Mouse (Mus musculus) heart, embryonic 15.5 days (tissue): ENCODE measurements around the gene Clmp. TPM values are rescaled to one million over a fixed set of nuclear protein-coding genes. Genes with fewer than 3 reads are reported as not detected.
A peak's percentile ranks its signal among the peaks of the same experiment; 100 is the strongest.
"Not testable (repeated sequence)": the region's sequence is repeated elsewhere in the genome, so short reads cannot be mapped to it uniquely, and the experiment has no call there.

Source experiments
- ATAC-seq: fragments of 200-750 bp; cut with Nextera tagmentation; replicated peaks from 2 replicates; pipeline ENCODE4 v1.8.0; 2017; ENCODE audit warnings: low read depth, moderate TSS enrichment; ENCODE audit not compliant: insufficient number of reproducible peaks, insufficient read depth, low FRiP score
- H3K27ac ChIP-seq: fragments of 300-500 bp; sonication (generic); 2 replicates; pipeline ENCODE4 v1.5.1; 2015; ENCODE audit warnings: mild to moderate bottlenecking, inconsistent platforms
- H3K27me3 ChIP-seq: fragments of 300-500 bp; sonication (generic); 2 replicates; pipeline ENCODE4 v1.6.1; 2015; ENCODE audit warnings: inconsistent platforms
- H3K36me3 ChIP-seq: fragments of 300-500 bp; sonication (generic); 2 replicates; pipeline ENCODE4 v1.6.1; 2015; ENCODE audit warnings: mild to moderate bottlenecking, inconsistent platforms
- H3K4me1 ChIP-seq: fragments of 300-500 bp; sonication (generic); replicated peaks from 2 replicates; pipeline ENCODE4 v1.6.1; 2015; ENCODE audit warnings: inconsistent platforms
- H3K4me2 ChIP-seq: fragments of 300-500 bp; sonication (generic); 2 replicates; pipeline ENCODE4 v1.6.1; 2015; ENCODE audit warnings: inconsistent platforms, mild to moderate bottlenecking, moderate library complexity
- H3K4me3 ChIP-seq: fragments of 300-500 bp; sonication (generic); 2 replicates; pipeline ENCODE4 v1.5.1; 2015; ENCODE audit warnings: mild to moderate bottlenecking, inconsistent platforms
- H3K9ac ChIP-seq: fragments of 300-500 bp; sonication (generic); 2 replicates; pipeline ENCODE4 v1.6.1; 2015; ENCODE audit warnings: mild to moderate bottlenecking, inconsistent platforms
- H3K9me3 ChIP-seq: fragments of 300-500 bp; sonication (generic); replicated peaks from 2 replicates; pipeline ENCODE4 v1.6.1; 2016; ENCODE audit warnings: inconsistent platforms
- WGBS: fragments of 180-500 bp; shearing (Covaris S2); methylation state at CpG from one replicate; pipeline ENCODE4 v1.1.7; 2015; ENCODE audit warnings: mixed read lengths; 5-methylcytosine and 5-hydroxymethylcytosine counted together
- polyA plus RNA-seq: library from polyadenylated mRNA; unstranded; fragments of >200 nt; fragmentation: Nextera tagmentation; extraction: Ambion mirVana; gene quantifications from 2 replicates; pipeline ENCODE4 v1.2.1, GENCODE M21; 2015

The Clmp gene
- polyA plus RNA-seq, 1 experiment from 2014 or later = 7.9 TPM

DNA sequence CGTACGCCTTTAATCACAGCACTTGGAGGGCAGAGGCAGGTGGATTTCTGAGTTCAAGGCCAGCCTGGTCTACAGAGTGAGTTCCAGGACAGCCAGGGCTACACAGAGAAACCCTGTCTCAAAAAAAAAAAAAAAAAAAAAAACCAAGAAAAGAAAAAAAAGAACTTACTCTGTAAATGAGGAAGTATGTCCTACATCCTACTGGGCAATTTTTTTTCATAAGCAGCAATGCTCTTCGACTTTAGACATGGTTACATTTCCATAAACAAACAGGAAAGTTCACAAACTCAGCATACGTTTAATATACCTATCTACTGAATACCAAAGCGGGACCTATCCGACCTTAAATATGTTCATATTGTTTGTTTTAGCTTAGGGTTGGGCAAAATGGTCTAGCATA is 76.6 kb downstream of the Clmp start:
- H3K9ac ChIP-seq = no peak overlapping the region
- no peaks in the 10 kb centered on the region for H3K9me3 ChIP-seq
- no peaks in the 10 kb centered on the region for H3K27me3 ChIP-seq
- no peak overlapping the region for H3K4me2 ChIP-seq
- H3K4me1 ChIP-seq = peaks cover 11% of the 10 kb centered on the region
- ATAC-seq = no peak
- no peaks in the 10 kb centered on the region for H3K36me3 ChIP-seq
- no peak overlapping the region for H3K4me3 ChIP-seq
- no peak overlapping the region for H3K27ac ChIP-seq
- WGBS = 84% methylated on average over 6 of the region's 6 CpGs

DNA sequence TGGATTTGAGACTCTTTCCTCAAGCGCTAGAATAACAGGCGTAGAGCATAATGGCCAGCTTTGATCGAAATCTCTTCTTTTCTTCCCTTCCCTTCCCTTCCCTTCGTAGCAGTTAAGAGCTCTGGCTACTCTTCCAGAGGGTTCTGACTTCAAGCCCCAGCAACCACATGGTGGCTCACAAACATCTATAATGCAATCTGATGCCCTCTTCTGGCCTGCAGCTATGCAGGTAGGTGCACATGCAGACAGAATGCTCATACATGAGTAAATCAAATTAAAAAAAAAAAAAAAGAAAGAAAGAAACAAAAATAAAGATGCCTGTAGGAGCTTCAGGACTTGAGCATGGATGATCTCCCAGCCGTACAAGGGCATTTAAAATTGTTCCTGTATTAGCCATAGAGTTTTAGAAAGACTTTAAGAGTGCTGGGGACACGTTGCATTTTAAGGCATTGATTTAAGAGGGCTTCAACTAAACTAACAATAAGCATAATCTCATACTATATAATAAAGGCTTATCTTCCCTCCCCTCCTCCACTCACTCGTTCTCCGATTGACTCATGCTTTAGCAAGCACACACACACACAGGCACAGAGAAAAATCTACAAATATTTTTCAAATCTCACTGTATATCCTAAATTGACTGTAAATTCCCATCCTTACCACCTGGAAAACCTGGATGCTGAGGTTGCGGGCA is 79.3 kb downstream of the Clmp start:
- H3K4me2 ChIP-seq = peak overlapping the region; percentile 39; the same call in 1 of the 2 replicates

DNA sequence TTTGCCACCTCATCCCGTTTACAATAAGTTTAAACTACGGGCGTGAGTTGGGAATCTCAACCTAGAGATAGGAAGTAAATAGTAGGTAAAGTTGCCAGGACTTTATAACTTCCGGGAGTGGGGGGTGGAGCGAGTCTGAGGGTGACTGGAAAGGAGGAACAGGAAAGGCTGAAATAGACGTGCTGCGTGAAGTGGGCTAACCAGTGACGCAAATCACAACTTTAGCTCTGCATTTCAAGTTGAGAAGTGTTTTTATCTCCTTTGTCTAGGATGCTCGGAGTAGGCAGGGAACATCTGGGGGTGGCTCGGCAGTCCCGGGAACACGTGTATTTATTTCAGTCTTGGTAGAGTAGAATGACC is 79.8 kb downstream of the Clmp start:
- ATAC-seq = no peak
- H3K4me1 ChIP-seq = peaks cover 6% of the 10 kb centered on the region; the same call in 1 of the 2 replicates
- no peak overlapping the region for H3K4me3 ChIP-seq
- H3K27ac ChIP-seq = no peak overlapping the region
- no peaks in the 10 kb centered on the region for H3K36me3 ChIP-seq
- no peak overlapping the region for H3K9ac ChIP-seq
- H3K9me3 ChIP-seq = no peaks in the 10 kb centered on the region
- whole genome bisulfite sequencing = 35% methylated on average over 12 of the region's 12 CpGs
- H3K27me3 ChIP-seq = no peaks in the 10 kb centered on the region
- H3K4me2 ChIP-seq = peak overlapping the region; percentile 39

More for the DNA sequence above, 79.3 kb downstream of the Clmp start:
- Histone ChIP-seq H3K36me3 (no peaks in the 10 kb centered on the region), H3K9ac (no peak overlapping the region), H3K27ac (no peak overlapping the region), H3K4me3 (no peak overlapping the region), H3K27me3 (no peaks in the 10 kb centered on the region), H3K9me3 (no peaks in the 10 kb centered on the region), H3K4me1 (peaks cover 6% of the 10 kb centered on the region; the same call in 1 of the 2 replicates)
- 69% methylated on average over 9 of the region's 9 CpGs for WGBS
- ATAC-seq = no peak

DNA sequence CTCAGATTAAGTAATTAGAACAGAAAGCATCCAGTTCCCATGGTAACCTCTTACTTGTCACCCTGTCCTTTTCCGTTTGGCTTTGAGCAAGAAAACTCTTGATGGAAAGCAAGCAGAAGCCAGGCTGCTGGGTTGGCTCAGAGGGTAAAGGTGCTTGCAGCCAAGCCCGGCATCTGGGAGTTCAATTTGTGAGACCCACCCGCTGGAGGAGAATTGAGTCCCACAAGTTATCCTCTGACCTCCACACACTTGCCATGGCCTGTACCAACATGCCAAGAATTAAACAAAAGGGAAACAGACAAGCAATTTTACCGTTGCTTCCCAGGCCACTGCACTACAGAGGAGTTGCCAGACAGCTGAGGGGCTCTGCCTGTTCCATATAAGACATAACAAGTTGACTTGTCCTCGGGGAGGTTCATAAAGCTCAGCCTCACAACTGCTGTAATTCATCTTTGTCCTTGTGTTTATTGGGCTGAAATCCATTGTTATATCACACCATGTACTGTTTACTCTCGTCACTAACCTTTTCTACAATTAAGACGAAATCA is 80.4 kb downstream of the Clmp start:
- Histone ChIP-seq H3K36me3 (no peaks in the 10 kb centered on the region), H3K9me3 (no peaks in the 10 kb centered on the region), H3K4me2 (no peak overlapping the region), H3K9ac (no peak overlapping the region), H3K27ac (no peak overlapping the region), H3K27me3 (no peaks in the 10 kb centered on the region), H3K4me1 (peaks cover 6% of the 10 kb centered on the region; the same call in 1 of the 2 replicates), H3K4me3 (no peak overlapping the region)
- ATAC-seq = no peak
- 74% methylated on average over 7 of the region's 7 CpGs for WGBS

DNA sequence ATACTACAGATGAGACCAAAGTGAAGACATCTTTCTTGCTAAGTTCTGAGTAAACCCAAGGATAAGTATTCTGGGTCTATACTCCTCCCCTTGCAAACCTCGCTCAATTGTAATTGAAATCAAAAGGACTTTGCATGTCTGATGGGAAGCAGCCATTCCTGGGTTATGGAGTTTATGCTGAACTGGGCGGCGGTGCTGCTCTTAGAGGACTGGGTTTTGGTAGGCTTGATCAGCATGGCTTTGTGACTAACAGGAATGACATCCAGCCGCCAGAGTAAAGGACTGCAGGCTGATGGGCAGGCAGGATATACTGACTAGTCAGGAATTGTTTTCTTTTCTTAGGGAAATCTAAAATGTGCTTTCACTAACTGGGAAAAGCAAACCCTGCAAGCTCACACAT is 82.2 kb downstream of the Clmp start:
- H3K27ac ChIP-seq = no peak overlapping the region
- H3K9me3 ChIP-seq = no peaks in the 10 kb centered on the region
- 72% methylated on average over 4 of the region's 4 CpGs for WGBS
- H3K4me3 ChIP-seq = no peak overlapping the region
- H3K9ac ChIP-seq = no peak overlapping the region
- no peak for ATAC-seq
- H3K4me2 ChIP-seq = no peak overlapping the region
- no peaks in the 10 kb centered on the region for H3K27me3 ChIP-seq
- H3K36me3 ChIP-seq = no peaks in the 10 kb centered on the region
- peaks cover 6% of the 10 kb centered on the region; the same call in 1 of the 2 replicates for H3K4me1 ChIP-seq

DNA sequence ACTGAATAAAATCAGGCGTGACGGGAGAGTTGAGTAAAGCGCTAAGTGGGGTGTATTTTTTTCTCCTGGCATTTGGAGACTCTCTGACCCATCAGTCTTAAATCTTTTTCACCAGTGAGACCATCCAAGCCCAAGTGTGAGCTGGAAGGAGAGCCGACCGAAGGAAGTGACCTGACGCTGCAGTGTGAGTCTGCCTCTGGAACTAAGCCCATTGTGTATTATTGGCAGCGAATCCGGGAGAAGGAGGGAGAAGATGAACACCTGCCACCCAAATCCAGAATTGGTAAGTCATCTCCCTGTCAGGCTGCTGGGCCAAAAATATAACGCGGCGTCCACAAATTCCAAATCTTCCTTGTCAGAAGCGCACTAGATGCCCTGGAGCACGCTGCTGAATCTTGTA is 86.5 kb downstream of the Clmp start:
- Histone ChIP-seq H3K27me3 (no peaks in the 10 kb centered on the region), H3K9ac (no peak overlapping the region), H3K4me2 (no peak overlapping the region), H3K9me3 (no peaks in the 10 kb centered on the region), H3K27ac (no peak overlapping the region), H3K36me3 (no peaks in the 10 kb centered on the region), H3K4me1 (peaks cover 9% of the 10 kb centered on the region; the same call in 1 of the 2 replicates), H3K4me3 (no peak overlapping the region)
- WGBS = 65% methylated on average over 13 of the region's 13 CpGs
- no peak for ATAC-seq

DNA sequence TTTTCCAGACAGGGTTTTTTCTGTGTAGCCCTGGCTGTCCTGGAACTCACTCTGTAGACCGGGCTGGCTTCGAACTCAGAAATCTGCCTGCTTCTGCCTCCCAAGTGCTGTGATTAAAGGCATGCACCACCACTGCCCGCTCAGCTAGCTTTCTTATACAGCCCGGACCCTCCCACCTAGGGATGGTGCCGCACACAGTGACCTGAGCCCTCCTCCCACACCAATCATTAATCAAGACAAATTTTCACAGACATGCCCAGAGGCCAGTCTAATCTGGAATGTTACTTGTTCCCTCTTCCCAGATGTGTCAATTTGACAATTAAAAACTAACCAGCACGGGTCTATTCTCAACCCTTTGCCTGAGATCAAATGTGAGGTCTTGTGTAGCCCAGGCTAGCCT is 87.4 kb downstream of the Clmp start:
- not testable (repeated sequence) for H3K9ac ChIP-seq, H3K4me3 ChIP-seq, H3K4me1 ChIP-seq, H3K4me2 ChIP-seq, H3K9me3 ChIP-seq, ATAC-seq, H3K27me3 ChIP-seq, H3K36me3 ChIP-seq, H3K27ac ChIP-seq
- WGBS = 80% methylated on average over 6 of the region's 6 CpGs

DNA sequence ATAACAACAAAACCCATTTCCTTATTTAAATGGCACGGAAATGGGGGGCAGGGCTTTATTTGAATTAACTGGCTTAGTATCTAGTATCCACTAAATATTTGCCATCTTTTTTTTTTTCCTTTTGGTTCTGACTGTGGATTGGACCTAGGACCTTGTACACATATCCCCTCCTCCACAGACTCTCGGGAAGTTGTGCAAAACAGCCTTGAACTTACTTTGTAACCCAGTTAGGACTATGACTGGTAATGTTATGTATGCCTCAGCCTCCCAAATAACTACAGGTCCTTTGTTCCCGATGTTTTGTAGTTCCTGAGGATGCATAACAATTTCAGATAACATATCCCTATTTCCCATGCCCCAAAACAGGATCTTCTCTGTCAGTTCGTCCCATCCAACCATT is 88.1 kb downstream of the Clmp start:
- Histone ChIP-seq H3K4me1 (peaks cover 9% of the 10 kb centered on the region; the same call in 1 of the 2 replicates), H3K9ac (no peak overlapping the region), H3K4me3 (no peak overlapping the region), H3K27me3 (no peaks in the 10 kb centered on the region), H3K36me3 (no peaks in the 10 kb centered on the region), H3K4me2 (no peak overlapping the region), H3K9me3 (no peaks in the 10 kb centered on the region), H3K27ac (no peak overlapping the region)
- ATAC-seq = no peak
- 81% methylated on average over 4 of the region's 4 CpGs for WGBS

DNA sequence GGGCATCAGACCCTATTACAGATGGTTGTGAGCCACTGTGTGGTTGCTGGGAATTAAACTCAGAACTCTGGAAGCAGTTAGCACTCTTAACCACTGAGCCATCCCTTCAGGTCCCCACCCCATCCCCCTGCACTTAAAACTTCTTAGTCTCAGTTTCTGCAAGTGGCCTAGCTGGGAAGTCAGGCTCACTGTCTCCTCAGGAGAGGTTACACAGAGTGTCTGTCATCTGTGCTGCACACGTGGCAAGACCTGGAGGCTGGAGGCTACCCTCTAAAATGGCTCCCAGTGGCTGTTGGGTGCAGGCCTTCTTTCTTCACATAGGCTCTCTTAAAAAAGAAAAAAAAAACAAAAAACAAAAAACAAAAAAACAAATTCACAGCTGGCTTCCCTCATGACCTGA is 90.3 kb downstream of the Clmp start:
- Histone ChIP-seq H3K4me3 (no peak overlapping the region), H3K9ac (no peak overlapping the region), H3K27me3 (no peaks in the 10 kb centered on the region), H3K4me1 (peaks cover 12% of the 10 kb centered on the region; the same call in 1 of the 2 replicates), H3K4me2 (no peak overlapping the region), H3K27ac (peak overlapping the region; percentile 67), H3K9me3 (no peaks in the 10 kb centered on the region), H3K36me3 (no peaks in the 10 kb centered on the region)
- 52% methylated on average over 1 of the region's 1 CpGs for WGBS
- ATAC-seq = no peak

DNA sequence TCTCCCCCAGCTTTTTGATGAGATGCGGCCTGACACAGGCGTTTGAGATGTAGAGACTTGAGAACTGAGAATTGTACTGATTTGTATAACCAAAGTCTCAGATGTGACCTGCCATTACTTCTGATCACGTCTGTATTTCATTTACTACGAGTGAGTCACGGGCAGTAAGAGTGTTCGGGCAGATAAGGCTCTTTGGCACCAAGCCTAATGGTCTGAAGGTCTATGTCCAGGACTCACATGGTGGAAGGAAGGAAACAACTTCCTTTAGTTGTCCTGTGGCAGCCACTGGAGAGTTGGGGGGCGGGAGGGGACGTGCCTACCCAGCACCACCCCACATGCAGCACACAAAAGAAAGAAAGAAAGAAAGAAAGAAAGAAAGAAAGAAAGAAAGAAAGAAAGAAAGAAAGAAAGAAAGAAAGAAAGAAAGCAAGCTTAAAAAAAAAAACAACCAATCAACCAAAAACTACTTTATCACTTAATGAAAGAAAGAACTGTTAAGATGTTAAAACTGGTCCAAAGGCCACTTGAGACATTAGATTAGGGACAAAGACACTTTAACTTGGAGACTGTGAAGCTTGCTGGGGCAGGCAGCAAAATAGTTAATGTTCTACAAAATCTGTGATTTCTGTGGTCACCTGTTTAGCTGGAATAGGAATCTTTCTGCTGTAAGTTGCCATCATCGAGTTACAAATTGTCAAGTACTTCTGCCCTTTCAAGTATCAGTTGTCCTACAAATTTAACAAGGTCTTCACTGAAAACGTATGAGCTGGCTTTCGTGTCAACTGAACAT is 90.9 kb downstream of the Clmp start:
- H3K27ac ChIP-seq = peak overlapping the region; percentile 67

DNA sequence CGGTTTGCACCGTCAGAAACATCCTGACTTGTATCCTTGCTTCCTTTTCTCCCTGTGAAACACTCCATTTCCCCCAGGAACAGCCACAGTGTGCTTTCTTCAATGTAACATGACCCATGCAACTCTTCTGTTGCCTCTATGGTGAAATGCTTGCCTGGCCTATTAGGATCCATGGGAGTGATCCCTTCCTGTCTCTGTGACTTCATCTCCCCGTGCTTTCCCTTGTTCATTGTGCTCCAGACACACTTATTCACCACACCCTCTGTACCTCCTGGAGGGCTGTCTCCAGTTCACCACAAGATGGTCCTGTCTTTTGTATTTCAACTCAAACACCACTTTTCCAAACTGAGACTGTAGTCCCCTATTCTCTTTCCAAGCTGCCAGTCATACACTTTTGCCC is 94.3 kb downstream of the Clmp start:
- Histone ChIP-seq H3K4me3 (no peak overlapping the region), H3K4me2 (no peak overlapping the region), H3K27ac (no peak overlapping the region), H3K9me3 (no peaks in the 10 kb centered on the region), H3K9ac (no peak overlapping the region), H3K4me1 (peaks cover 24% of the 10 kb centered on the region), H3K27me3 (no peaks in the 10 kb centered on the region), H3K36me3 (no peaks in the 10 kb centered on the region)
- no peak for ATAC-seq
- WGBS = 65% methylated on average over 3 of the region's 3 CpGs

More for the DNA sequence above, 90.9 kb downstream of the Clmp start:
- 0 out of 2 replicates have a peak, but pooled peaks have one; percentile 53 for ATAC-seq
- WGBS = 45% methylated on average over 11 of the region's 11 CpGs
- Histone ChIP-seq H3K9ac (no peak overlapping the region), H3K4me2 (no peak overlapping the region), H3K36me3 (no peaks in the 10 kb centered on the region), H3K9me3 (no peaks in the 10 kb centered on the region), H3K4me3 (no peak overlapping the region), H3K27me3 (no peaks in the 10 kb centered on the region), H3K4me1 (peaks cover 14% of the 10 kb centered on the region; the same call in 1 of the 2 replicates)
